Mouse (Mus musculus): ENCODE data around the gene Elp4. TPM values are rescaled to one million over a fixed set of nuclear protein-coding genes. Genes with fewer than 3 reads are reported as not detected.

Elp4 gene
- polyA plus RNA-seq, 1 experiment from 2014 or later = 52.6 TPM

DNA sequence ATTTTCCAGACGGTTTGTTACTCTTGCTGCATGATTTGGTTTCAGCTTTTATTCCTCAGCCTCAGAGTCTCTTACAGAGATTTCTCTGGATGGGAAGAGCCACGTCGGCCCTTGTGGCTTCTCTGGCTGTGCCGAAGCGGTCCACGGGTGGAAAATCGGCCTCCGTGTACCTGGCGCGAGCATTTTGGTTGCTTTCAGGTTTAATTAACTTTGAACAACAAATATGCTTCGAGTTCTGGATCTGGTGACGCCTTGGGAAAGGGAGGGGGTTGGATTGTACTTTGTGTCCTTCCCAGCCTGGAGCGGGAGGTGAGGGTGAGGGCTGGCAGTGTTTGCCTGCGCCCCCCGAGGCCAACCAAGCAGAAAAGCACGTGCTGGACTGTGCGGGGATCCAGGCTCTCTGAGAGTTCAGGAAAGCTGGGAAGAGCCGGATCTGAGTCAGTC is 242.7 kb downstream of the Elp4 start:
- under 1% methylated on average over 18 of the region's 18 CpGs for WGBS
- no peaks in the 10 kb centered on the region for H3K36me3 ChIP-seq (replicated peaks)
- peaks cover 100% of the 10 kb centered on the region for H3K27me3 ChIP-seq (replicated peaks; ENCODE audit: low read depth, poor library complexity, severe bottlenecking)
- DNase-seq (ENCODE audit: low spot score) = peak; percentile 57
- H3K4me3 ChIP-seq = no peak overlapping the region
- H3K9me3 ChIP-seq = no peaks in the 10 kb centered on the region
- H3K27ac ChIP-seq (replicated peaks) = no peak overlapping the region
- H3K4me1 ChIP-seq = peaks cover 32% of the 10 kb centered on the region

GRCm38 (mm10) chr2:105660874-105661622 is 243.3 kb downstream of the Elp4 start:
- H3K4me3 ChIP-seq = peak overlapping the region; percentile 43
- WGBS = 1% methylated on average over 26 of the region's 26 CpGs
- H3K36me3 ChIP-seq (replicated peaks) = no peaks in the 10 kb centered on the region

GRCm38 (mm10) chr2:105659926-105660873 is 244.2 kb downstream of the Elp4 start:
- 0 out of 2 replicates have a peak overlapping the region, but pooled peaks have one; percentile 6 for H3K27ac ChIP-seq (replicated peaks)
- H3K9me3 ChIP-seq = no peaks in the 10 kb centered on the region
- peaks cover 100% of the 10 kb centered on the region for H3K27me3 ChIP-seq (replicated peaks; ENCODE audit: low read depth, poor library complexity, severe bottlenecking)
- DNase-seq (ENCODE audit: low spot score) = peak; percentile 69
- peak overlapping the region; percentile 43 for H3K4me3 ChIP-seq
- H3K36me3 ChIP-seq (replicated peaks) = no peaks in the 10 kb centered on the region
- under 1% methylated on average over 41 of the region's 41 CpGs for WGBS
- peaks cover 31% of the 10 kb centered on the region for H3K4me1 ChIP-seq

More at GRCm38 (mm10) chr2:105660874-105661622, 243.3 kb downstream of the Elp4 start:
- peak; percentile 61 for DNase-seq (ENCODE audit: low spot score)
- peaks cover 100% of the 10 kb centered on the region for H3K27me3 ChIP-seq (replicated peaks; ENCODE audit: low read depth, poor library complexity, severe bottlenecking)
- peaks cover 31% of the 10 kb centered on the region for H3K4me1 ChIP-seq
- 0 out of 2 replicates have a peak overlapping the region, but pooled peaks have one; percentile 6 for H3K27ac ChIP-seq (replicated peaks)
- H3K9me3 ChIP-seq = no peaks in the 10 kb centered on the region

DNA sequence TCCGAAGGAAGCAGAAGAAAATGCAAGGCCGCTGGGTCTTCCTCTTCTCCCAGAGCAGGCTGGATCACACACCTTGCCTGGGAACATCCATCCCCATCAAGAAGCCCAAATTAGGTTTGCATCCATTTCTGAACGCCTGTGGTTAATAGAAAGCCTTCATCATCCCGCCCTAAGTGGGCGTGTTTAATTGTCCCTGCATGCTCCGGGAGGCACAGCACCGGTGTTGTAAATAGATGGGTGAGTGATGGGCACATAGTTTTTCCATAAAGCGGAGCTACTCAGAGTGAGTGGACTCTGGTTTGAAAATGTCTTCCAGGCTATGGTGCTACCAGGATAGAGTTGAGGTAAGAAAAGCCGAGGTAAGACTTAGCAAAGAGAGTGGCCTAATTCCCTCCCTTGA is 245.0 kb downstream of the Elp4 start:
- H3K36me3 ChIP-seq (replicated peaks) = no peaks in the 10 kb centered on the region
- no peaks in the 10 kb centered on the region for H3K9me3 ChIP-seq
- peak overlapping the region; percentile 43 for H3K4me3 ChIP-seq
- DNase-seq (ENCODE audit: low spot score) = peak; percentile 30
- peaks cover 31% of the 10 kb centered on the region for H3K4me1 ChIP-seq
- H3K27me3 ChIP-seq (replicated peaks; ENCODE audit: low read depth, poor library complexity, severe bottlenecking) = peaks cover 95% of the 10 kb centered on the region
- 5% methylated on average over 9 of the region's 9 CpGs for WGBS
- H3K27ac ChIP-seq (replicated peaks) = no peak overlapping the region

GRCm38 (mm10) chr2:105656456-105656855 is 247.9 kb downstream of the Elp4 start:
- WGBS = 87% methylated on average over 8 of the region's 8 CpGs
- Histone ChIP-seq H3K36me3 (replicated peaks) (no peaks in the 10 kb centered on the region), H3K27me3 (replicated peaks; ENCODE audit: low read depth, poor library complexity, severe bottlenecking) (peaks cover 90% of the 10 kb centered on the region), H3K27ac (replicated peaks) (no peak overlapping the region), H3K4me1 (peaks cover 27% of the 10 kb centered on the region), H3K9me3 (no peaks in the 10 kb centered on the region), H3K4me3 (no peak overlapping the region)
- DNase-seq (ENCODE audit: low spot score) = no peak

Other genes starting within 250 kb of the Elp4 start
- gene Pax6, start 235.7 kb downstream of the Elp4 start, polyA plus RNA-seq (2016; fragmentation: Nextera tagmentation; extraction: Ambion mirVana) = 13.0 and 22.3 TPM in 2 replicates
- gene Immp1l, start 74 bp upstream of the Elp4 start, polyA plus RNA-seq (2016; fragmentation: Nextera tagmentation; extraction: Ambion mirVana) = 124 and 133 TPM in 2 replicates
- 42.7 and 55.7 TPM in 2 replicates for gene Dnajc24, start 99.0 kb upstream of the Elp4 start, polyA plus RNA-seq (2016; fragmentation: Nextera tagmentation; extraction: Ambion mirVana)

Data from embryonic facial prominence, embryonic 10.5 days (tissue).